Mouse (Mus musculus) C2C12 (cell line): Measurements from ENCODE around the gene Alb.

ENCODE experiments used
- CTCF ChIP-seq: IDR thresholded peaks from one replicate; pipeline ENCODE4 v1.5.1; 2011; ENCODE audit not compliant: control insufficient read depth, insufficient read depth, insufficient read length
- USF1 ChIP-seq: IDR thresholded peaks from one replicate; pipeline ENCODE4 v1.6.1; 2011; ENCODE audit warnings: low read depth, mild to moderate bottlenecking, control low read depth, moderate library complexity

GRCm38 (mm10) chr5:90500714-90501113 lies 40.0 kb downstream of the Alb start:
- no peak for TF ChIP-seq USF1
- TF ChIP-seq CTCF = peak; percentile 38
